Mouse (Mus musculus) lung, postnatal 10 days (tissue): ENCODE results near the gene Mad1l1.
A peak's percentile ranks its signal among the peaks of the same experiment; 100 is the strongest.

Source experiments
- DNase-seq: peaks from one replicate; pipeline ENCODE4 v3.0.0; 2021

Gene Mad1l1

GRCm38 (mm10) chr5:140123194-140123593 lies 198.2 kb downstream of the Mad1l1 start:
- DNase-seq: no peak

GRCm38 (mm10) chr5:140121966-140122365 lies 199.4 kb downstream of the Mad1l1 start:
- peak; percentile 8 for DNase-seq

GRCm38 (mm10) chr5:140118921-140119320 lies 202.4 kb downstream of the Mad1l1 start:
- DNase-seq: no peak

- DNase-seq: no peak
These were observed 203.4 kb downstream of the Mad1l1 start for GRCm38 (mm10) chr5:140117968-140118367.

GRCm38 (mm10) chr5:140115434-140116271 lies 205.7 kb downstream of the Mad1l1 start:
- peak; percentile 90 for DNase-seq

GRCm38 (mm10) chr5:140114512-140115060 lies 206.8 kb downstream of the Mad1l1 start:
- no peak for DNase-seq

GRCm38 (mm10) chr5:140113281-140113680 lies 208.1 kb downstream of the Mad1l1 start:
- DNase-seq: no peak

GRCm38 (mm10) chr5:140110024-140110423 lies 211.3 kb downstream of the Mad1l1 start:
- DNase-seq: no peak

- peak; percentile 18 for DNase-seq
These were observed 213.4 kb downstream of the Mad1l1 start for GRCm38 (mm10) chr5:140107907-140108306.

GRCm38 (mm10) chr5:140106051-140106450 lies 215.3 kb downstream of the Mad1l1 start:
- no peak for DNase-seq

GRCm38 (mm10) chr5:140104891-140105290 lies 216.5 kb downstream of the Mad1l1 start:
- no peak for DNase-seq

- no peak for DNase-seq
These were observed 218.6 kb downstream of the Mad1l1 start for GRCm38 (mm10) chr5:140102731-140103130.

GRCm38 (mm10) chr5:140101409-140102009 lies 219.8 kb downstream of the Mad1l1 start:
- DNase-seq: no peak

- DNase-seq: no peak
These were observed 222.6 kb downstream of the Mad1l1 start for GRCm38 (mm10) chr5:140098711-140099110.

- DNase-seq: no peak
These were observed 226.1 kb downstream of the Mad1l1 start for GRCm38 (mm10) chr5:140095203-140095602.

GRCm38 (mm10) chr5:140093489-140093888 lies 227.9 kb downstream of the Mad1l1 start:
- DNase-seq: no peak

- peak; percentile 84 for DNase-seq
These were observed 229.8 kb downstream of the Mad1l1 start for GRCm38 (mm10) chr5:140091601-140092000.

- no peak for DNase-seq
These were observed 232.1 kb downstream of the Mad1l1 start for GRCm38 (mm10) chr5:140089263-140089662.

GRCm38 (mm10) chr5:140087242-140087641 lies 234.1 kb downstream of the Mad1l1 start:
- DNase-seq: no peak

- no peak for DNase-seq
These were observed 237.0 kb downstream of the Mad1l1 start for GRCm38 (mm10) chr5:140084341-140084740.

- DNase-seq: no peak
These were observed 237.4 kb downstream of the Mad1l1 start for GRCm38 (mm10) chr5:140083911-140084310.

- peak; percentile 38 for DNase-seq
These were observed 239.0 kb downstream of the Mad1l1 start for GRCm38 (mm10) chr5:140082204-140082812.

- DNase-seq: no peak
These were observed 240.3 kb downstream of the Mad1l1 start for GRCm38 (mm10) chr5:140081084-140081483.

GRCm38 (mm10) chr5:140079511-140079910 lies 241.8 kb downstream of the Mad1l1 start:
- no peak for DNase-seq
